Mouse (Mus musculus) layer of hippocampus, adult 2 months (tissue): ENCODE measurements around the gene Gm13304. TPM values are rescaled to one million over a fixed set of nuclear protein-coding genes. Genes with fewer than 3 reads are reported as not detected.
"Not testable (repeated sequence)": the region's sequence is repeated elsewhere in the genome, so short reads cannot be mapped to it uniquely, and the experiment has no call there.

Source experiments
- DNase-seq, 2 experiments: peaks; one replicate each; pipeline ENCODE4 v3.0.0; 2022; ENCODE audit warnings: low spot score in 2 of 2
- H3K27ac ChIP-seq: fragments of 200-600 bp; 2 replicates; pipeline ENCODE4 v1.8.1; 2022
- H3K4me3 ChIP-seq: fragments of 200-600 bp; 2 replicates; pipeline ENCODE4 v1.8.1; 2022; ENCODE audit warnings: mild to moderate bottlenecking
- long read RNA-seq, 2 experiments: library from polyadenylated mRNA; stranded (forward); transcript quantifications; one replicate each; pipeline ENCODE4 v2.0.0; 2021; ENCODE audit warnings: borderline mapping rate in 2 of 2
- total RNA-seq, 2 experiments: library from RNA; stranded (reverse); gene quantifications; 2 replicates each; pipeline ENCODE4 v1.2.3; 2021

Gene Gm13304
- 10 to 100 TPM in 1 of 2 experiments, 1 to 10 TPM in 1; 1.6 to 16.4 TPM for total RNA-seq
- long read RNA-seq, experiment 1: 0 reads
- long read RNA-seq, experiment 2: 0 reads

GRCm38 (mm10) chr4:42114517-42114916, at the start of gene Gm13304:
Gm13304 (plus strand) TSS chr4:42114817.
- not testable (repeated sequence) for H3K4me3 ChIP-seq, DNase-seq

GRCm38 (mm10) chr4:42090907-42091306, 23.7 kb upstream of the Gm13304 start, which contains the start of gene Gm3893:
Gm3893 (plus strand) TSS chr4:42091207.
- not testable (repeated sequence) for DNase-seq, H3K4me3 ChIP-seq

More at GRCm38 (mm10) chr4:42114517-42114916, at the start of gene Gm13304:
- H3K27ac ChIP-seq: not testable (repeated sequence)

GRCm38 (mm10) chr4:42153136-42153535, 38.5 kb downstream of the Gm13304 start, which contains the start of gene Gm13306:
Gm13306 (plus strand) TSS chr4:42153436.
- H3K4me3 ChIP-seq, DNase-seq, H3K27ac ChIP-seq: not testable (repeated sequence)

More at GRCm38 (mm10) chr4:42090907-42091306, 23.7 kb upstream of the Gm13304 start, which contains the start of gene Gm3893:
- H3K27ac ChIP-seq: not testable (repeated sequence)

Other genes with a start within 250 kb of the Gm13304 start
- gene Gm21541, start 211.2 kb upstream of the Gm13304 start, total RNA-seq: not detected
- 10 to 100 TPM; 19.2 to 19.4 TPM for gene Gm20878, start 173.2 kb upstream of the Gm13304 start, total RNA-seq
- gene Fam205a4, start 148.8 kb upstream of the Gm13304 start, total RNA-seq: 1 to 10 TPM; 1.5 to 1.9 TPM
- gene Gm21093, start 80.1 kb upstream of the Gm13304 start, total RNA-seq: 1 to 10 TPM; 2.2 to 2.7 TPM
- gene Gm3893, start 23.6 kb upstream of the Gm13304 start, total RNA-seq: not detected
- 10 to 100 TPM; 10.1 to 13.1 TPM for gene Gm13306, start 38.6 kb downstream of the Gm13304 start, total RNA-seq
- 1 to 10 TPM in 1 of 2 experiments, under 1 TPM in 1; 0.82 to 1.6 TPM for gene Gm13305, start 53.8 kb downstream of the Gm13304 start, total RNA-seq
- gene Gm10600, start 125.8 kb downstream of the Gm13304 start, total RNA-seq: 10 to 100 TPM in 1 of 2 experiments, 1 to 10 TPM in 1; 9.8 to 10.2 TPM
- gene Ccl21b, start 140.9 kb downstream of the Gm13304 start, total RNA-seq: not detected
- gene Gm21953, start 179.4 kb downstream of the Gm13304 start, total RNA-seq: not detected
- gene Fam205a3, start 203.5 kb downstream of the Gm13304 start, total RNA-seq: not detected